Mouse (Mus musculus): ENCODE data around the gene Nvl.

DNA sequence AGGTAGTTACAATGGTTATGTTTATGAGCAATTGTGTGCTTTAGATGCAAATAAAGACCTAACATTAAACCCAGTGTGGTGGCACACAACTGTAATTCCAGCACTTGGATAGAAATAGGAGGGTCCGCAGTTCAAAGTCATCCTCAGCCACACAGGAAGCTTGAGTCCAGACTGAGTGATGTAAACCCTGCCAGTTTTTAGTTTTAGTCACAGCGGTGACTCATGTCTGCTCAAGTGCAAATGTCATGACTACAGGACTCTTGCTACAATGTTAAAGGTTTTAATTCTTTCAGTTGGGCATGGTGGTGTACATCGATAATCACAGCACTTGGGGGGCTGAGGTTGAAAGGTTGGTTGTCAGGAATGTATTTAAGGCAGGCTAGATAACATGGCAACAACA, 18.1 kb downstream of the Nvl start:
- TF ChIP-seq CTCF (IDR thresholded peaks at IDR 0.05; ENCODE audit: borderline replicate concordance, insufficient read depth, low read depth, low read length) (no peak), POLR2A (IDR thresholded peaks at IDR 0.05; ENCODE audit: borderline replicate concordance, insufficient read depth, low read length) (no peak)
